Mouse (Mus musculus) CD4-positive, CD25-positive, alpha-beta regulatory T cell, adult 2 months (primary cell): ENCODE data around the gene Sgip1.

ENCODE experiments used
- DNase-seq: peaks from one replicate; pipeline ENCODE4 v3.0.0-alpha.2; 2012; ENCODE audit warnings: low read depth, low spot score

The Sgip1 gene

DNA sequence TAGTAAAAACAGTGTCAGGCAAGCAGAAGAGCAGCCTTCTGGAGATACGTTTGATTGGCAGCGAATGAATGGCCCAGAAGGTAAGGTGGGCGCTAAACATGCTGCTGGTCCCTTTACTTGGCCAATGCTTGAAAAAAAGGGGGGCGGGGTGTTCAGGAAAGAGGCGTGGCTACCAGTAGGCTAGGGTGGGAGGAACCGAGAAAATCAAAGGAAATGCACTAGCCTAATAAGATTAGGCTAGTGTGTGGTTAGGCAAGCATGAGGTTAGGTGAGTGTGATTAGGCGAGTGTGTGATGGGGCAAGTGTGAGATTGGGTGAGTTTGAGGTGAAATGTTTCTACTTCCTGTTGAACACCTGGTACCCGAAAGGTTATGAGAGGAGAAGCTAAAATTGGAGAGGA is at the start of gene Sgip1:
Gene Sgip1 (plus strand): TSS at position 11 of the 400 bp plus-strand sequence.
- no peak for DNase-seq

DNA sequence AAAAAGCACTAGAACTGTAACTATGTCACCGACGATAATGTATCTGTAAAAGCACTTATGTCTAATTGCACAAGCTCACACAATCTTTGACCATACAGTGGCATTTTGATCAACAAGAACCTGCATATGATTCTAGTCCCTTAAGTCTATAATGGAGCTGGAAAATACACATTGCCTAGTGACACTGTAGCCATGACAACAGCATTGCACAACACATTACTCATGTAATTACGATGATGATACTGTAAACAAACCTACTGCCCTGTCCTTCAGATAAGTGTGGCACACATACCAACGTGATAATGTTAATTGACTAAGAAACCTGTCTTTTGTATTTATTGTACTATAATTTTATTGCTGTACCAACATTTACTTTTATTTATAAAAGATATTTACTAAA is 49.7 kb upstream of the Sgip1 start:
- DNase-seq: no peak

DNA sequence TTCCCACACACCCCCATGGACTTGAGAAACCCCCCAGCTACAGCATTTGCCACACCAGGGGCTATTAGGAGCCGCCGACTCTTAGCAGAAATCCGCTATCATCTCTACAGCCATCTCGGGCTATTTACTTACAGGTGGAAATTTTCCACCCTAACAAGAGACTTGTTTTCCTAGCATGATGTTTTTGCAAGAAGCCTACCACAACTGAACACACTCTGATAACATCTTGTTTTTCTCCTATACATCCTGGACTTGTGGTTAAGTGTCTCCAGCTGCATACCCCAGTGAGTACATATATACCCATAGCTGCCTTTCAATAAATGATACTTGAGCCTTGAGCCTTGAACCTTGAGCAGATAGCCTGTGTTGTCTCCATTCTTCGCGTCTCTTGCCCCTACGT is 43.1 kb upstream of the Sgip1 start:
- no peak for DNase-seq

DNA sequence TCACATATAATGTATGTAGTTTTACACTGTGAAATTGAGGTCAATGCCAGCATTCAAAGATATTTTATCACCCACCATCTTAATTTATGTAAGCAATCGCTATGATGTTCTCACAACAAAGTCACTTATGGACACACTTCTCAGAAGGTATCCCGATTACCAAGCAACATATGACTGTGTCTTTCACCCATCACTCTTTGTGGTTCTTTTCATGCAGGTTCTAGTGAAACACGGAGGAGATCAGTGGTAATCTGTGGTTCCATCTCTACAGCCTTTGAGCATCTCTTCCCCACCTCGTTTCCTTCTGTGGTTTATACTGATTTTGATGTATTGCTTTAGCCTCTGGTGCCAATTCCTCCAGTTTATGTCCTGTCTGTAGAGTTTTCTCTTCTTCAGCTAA is 29.4 kb upstream of the Sgip1 start:
- peak; percentile 31 for DNase-seq

DNA sequence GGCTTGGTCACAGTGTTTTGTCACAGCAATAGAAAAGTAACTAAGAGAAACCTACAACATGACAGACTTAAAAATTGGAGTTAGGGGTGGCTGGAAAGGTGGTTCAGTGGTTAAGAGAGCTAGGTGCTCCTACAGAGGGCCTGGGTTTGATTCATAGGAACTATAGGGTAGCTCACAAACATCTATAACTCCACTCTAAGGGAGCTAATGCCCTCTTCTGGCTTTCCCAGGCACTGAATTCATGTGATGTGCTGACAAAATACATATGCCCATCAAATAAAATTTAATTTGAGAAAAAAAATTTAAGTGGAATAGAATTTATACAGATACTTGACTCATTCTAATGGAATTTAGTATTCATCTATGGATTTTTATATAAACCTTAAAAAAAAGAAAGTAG is 25.6 kb upstream of the Sgip1 start:
- no peak for DNase-seq

DNA sequence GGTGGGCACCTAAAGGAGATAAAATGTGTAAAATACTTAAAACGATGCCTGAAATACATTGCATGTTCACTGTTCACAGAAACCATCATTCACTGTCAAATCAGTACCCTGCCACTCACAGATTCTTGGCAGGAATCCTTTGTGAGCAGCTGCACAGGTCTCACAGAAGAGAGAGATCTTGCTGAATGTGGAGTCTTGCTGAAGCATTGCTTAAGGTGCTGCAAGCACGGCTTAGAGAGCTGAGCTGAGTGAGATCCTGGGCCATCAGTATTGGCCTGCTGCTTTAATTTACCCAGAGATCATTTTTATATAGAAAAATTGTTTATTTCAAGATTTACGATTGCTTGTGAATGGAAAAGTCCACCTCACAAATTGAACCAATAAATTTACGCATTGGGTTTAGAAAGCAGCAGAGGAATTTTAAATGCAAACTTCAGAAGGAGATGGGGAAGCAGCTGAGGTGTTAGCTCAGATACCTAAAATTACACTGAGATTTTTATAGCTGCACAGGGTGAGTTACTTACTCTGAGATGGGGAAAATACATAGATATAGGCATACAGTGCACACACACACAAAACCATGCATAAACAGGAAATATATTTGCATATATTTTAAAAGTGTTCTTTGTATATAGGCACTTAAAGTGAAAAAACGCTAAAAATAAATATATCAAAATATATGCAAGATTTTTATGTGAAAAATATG is 23.8 kb upstream of the Sgip1 start:
- no peak for DNase-seq

DNA sequence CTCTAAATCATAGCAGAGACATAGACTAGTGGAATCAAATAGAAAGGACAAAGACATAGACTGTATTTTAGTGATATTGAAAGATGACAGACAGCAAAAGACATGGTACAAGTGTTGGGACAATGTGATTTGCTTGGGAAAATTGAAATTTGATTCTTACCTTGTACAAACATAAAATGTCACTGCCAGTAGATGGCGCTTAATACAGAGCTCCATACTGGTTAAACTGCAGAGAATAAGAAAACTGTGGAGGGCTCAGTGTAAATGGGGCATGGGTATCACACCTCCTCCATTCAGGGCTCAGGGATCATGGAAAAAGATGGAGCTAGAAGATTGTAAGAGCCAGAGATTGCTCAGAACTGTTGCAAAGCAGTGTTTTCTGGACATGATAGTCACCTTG is 21.6 kb upstream of the Sgip1 start:
- DNase-seq: peak; percentile 26

DNA sequence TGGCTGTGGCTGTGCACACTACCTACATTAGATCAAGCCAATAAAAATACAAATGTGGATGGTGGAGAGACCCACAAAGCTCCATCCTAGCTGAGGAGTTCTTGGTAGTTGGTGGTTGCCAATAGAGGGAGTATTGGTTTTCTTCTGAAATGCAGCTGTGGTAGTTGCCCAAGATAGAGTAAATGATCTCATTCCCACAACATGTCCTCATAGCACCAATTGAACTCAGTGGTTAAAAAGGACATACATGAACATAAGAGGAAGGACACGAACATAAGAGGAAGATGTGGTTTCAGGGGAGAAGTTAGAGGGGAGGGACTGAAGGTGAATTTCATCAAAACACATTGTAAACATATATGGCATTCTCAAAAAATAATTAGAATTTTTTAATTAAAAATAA is 21.1 kb upstream of the Sgip1 start:
- no peak for DNase-seq

DNA sequence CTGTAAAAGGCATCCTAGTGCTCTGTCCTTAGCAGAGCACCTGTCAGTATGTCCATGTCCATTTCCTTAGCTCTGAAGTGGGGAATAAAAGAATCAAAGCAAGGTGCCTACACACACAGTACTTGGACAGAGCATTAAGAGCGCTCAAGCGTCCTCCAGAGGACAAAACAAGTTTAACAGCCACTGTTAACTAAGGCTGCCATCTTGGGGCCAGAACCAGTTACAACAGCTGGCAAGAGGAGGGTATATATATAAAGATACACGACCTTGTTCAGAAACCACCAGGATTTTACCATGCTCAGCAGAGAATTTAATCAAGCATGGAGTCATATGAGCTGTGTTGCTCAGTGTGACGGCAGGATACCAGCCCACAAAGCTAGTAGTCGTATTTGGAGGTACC is 16.7 kb upstream of the Sgip1 start:
- no peak for DNase-seq

DNA sequence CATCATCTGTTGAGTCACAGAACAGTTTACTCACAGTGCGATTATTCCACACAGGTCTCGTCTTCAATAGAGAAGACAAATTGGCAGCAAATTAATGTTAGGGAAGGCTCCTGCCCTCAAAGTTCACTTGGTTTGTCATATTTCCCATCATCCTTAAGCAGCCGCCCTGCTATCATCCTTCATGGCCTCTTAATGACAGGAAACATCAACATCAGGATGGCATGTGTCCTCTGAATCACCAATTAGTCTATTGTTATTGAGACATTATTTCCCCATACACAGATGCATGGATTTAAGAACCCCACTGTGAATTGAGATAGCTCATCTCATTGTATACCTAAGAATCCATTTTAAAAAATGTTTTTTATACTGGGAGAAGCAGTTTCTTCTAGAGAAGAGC is 10.1 kb upstream of the Sgip1 start:
- DNase-seq: no peak

DNA sequence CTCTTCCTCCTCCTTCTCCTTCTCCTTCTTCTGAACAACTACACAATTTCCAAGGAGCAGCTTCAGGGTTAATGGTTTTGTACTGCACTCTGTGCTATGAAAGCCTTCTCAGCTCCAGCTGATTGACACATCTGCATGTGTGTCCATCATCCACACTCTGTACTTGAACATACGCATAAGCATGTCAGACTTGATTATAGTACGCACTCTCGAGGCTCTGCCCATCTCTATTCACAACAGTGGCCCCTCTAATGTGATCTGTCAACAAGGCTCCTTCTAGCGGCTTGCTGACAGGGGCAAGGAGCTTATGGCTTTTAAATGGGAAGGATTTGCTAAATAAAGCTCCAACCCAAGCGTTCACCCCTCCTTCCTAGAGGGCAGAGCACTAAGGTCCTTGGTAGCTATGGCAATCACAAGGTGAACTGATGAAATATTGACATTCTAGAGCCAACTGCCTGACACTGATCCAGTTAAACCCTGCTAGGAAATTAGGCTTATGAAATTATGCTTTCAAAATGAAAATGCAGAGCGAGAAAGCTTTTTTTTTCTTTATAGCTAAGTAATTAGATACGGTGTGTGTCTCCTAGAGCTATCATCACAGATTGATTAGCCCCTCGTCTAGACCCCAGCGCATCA is 7.0 kb upstream of the Sgip1 start:
- DNase-seq: no peak

DNA sequence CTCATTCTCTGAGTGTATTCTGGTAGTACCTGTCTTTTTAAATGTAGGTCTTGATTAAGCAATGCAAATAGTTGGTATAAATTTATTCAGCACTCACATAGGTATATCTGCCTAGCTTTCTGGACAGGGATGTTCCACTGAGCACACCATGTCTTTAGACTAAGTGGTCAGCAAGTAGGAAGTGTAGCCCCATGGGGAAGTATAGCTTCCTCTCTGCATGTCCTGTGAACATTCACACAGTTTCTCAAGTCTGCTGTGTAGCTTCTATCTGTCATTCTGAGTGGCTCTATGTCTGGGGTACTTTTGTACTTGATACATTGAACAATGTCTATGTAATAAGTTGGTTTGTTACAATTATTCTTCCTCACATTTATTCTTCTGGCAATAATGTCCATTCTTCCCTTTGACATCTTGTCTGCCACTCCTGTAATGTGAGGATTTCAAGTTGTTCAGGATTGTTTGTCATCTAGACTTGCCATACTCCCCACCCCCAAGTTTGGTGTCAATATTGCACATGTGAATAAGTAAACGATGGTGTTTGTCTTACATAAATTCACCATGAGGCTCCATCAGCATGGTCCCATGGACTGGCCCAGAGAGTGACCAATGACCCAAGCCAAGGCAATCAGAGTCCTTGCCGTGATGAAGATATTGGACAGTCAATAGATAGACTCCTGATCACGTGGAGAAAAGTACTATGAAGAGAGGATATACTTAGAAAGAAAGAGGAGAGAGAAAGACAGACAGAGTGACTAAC is 12.4 kb downstream of the Sgip1 start:
- no peak for DNase-seq

DNA sequence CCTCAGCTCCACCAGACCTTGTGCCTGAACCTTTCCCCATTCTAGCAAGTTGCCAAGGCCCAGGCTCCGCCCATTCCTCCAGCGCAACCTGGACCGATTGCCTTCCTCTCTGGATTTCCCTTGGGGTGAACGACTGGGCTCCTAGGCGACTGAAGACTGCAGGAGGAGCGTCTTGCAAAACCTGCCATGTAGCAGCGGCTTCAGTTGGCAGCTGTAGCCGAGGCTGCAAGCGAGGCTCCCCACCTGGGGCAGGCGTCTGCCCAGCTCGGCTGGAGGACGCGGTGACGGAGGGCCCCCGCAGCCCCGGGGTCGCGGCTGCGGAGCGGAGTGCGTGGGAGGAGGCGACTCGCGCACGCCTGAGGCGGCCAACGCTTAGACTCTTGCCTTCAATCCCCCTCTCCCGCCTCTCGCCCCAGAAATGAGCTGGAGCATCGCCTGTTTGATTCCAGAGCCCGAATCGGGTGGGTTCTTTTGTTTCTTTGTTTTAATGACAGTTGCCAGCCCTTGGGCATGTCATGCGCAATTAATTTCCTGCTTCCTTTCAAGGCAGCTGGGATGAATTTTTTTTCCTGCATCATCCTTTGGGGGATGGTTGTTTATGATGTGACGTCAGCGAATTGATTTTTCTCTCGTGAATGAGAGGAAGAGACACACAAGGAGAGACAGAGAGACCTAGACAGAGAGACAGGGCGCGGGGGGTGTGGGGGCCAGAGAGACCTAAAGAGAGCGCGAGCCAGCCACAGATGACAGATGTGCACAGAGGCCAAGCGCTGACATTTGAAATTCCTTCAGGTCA is 18.2 kb downstream of the Sgip1 start:
- peak; percentile 13 for DNase-seq

DNA sequence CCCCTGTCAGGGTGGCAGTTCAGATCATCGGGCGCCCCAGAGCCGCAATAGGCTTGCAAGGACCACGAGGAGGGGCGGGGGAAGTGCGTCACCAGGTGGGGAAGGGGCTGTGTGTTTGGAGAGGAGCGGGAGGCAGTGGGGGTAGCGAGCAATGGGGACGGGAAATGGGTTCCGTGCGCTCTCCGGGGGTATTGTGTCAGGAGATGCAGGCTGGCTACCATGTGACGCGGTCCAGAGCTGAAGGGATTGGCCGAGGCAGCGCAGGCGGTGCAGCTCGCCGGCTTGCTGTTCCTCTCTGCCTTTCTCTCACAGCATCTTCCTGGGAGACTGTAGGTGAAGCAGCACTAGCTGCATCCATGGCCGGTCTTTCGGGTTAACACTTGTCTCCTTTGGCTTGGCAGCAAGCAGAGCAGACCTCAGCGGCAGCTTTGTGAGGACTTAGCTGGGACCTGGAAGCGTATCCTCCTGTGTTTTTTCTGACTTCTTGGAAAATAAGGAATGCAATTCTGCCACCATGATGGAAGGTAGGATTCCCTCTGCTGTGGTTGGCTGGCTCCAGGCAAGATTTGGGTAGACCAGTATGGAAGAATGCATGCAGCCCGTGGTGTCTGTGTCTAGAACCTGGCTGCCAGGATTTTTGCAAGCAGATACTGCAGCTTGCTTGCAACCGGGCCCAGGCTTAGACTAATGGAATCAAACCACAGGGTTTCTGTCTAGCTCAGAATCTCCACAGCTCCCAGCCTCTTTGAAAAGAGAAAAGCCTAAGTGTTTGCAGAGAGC is 19.1 kb downstream of the Sgip1 start:
- DNase-seq: peak; percentile 26

DNA sequence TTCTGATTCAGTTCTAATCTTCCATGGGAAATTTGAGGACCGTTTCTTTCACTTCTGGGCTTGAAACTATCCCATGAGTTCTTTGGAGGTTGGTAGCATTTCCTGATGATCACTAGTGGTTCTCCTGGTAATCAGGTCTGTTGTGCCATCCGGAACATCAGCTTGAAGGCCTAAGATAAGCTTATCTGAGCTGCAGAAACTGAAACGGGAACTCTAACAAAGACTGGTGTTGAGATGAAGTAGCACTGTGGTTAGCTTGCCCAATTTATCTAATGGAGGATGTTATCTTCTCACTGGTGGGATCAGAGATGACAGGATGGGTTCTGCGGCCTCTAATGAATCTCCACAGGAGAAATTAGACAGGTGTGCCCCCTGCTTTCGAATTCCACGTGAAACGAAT is 21.0 kb downstream of the Sgip1 start:
- no peak for DNase-seq

DNA sequence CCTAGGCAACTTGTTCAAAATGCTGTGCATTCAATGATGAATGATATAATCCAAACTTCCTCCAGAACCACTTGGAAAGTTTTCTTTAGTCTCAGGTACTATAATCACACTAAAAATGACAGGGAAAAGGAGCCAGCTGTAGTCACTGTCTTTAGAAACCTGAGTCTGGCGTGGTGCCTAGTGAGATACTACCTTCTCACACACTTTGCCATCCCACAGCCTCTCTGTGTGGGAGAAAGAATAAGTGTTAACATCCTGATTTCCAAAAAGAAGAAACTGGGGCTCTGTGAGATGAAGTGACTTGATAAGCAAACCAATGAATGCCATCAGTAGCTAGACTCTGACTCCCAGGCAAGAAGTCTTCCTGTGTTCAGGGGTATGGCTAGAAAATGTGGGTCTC is 28.0 kb downstream of the Sgip1 start:
- no peak for DNase-seq

DNA sequence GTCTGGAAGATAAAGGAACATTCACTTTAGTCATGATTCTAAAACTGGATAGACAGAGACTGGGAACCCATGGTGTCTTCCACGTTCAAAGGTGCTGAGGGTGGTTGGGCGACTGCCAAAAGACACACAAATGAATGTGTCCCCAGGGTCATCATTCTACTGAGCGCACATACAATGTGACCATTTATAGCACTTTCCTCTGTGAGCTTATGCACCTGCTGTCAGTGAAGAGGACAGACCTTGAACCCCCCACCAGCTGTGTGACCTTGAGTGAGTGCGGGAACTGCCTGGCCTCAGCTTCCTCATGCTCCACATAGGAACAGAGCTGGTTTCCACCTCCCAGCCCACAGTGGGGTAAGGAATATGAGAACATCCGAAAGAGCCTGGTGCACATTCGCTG is 28.8 kb downstream of the Sgip1 start:
- no peak for DNase-seq

DNA sequence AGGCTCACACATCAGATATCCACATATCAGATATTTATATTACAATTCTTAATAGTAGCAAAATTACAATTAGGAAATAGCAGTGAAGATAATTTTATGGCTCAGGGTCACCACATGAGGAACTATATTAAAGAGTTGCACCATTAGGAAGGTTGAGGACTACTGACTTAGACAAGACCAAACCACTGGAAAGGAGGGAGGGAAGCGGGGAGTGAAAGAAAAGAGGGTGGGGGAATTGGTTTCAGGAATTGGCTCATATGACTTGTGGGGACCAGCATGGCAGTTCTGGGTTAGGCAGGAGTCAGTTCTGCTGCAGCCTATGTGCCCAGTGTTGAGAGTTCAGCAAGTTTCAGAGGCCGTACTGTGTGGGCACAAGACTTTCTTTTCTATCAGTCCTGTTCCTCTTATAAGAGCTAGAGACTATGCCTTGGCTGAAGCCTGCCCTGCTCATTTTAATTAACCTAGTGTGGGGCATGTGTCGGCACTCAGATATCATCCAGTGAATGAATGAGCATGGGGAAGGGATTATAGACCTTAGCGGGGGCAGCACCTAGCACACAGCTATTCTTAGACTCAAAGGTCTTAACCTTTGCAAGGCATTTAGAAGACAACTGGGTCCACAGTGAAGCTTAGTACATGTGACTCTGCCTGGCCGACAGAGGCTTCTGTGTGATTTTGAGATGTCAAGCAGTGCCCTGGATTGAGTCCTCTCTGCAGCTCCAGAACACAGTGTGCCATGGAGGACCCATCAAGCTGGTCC is 30.7 kb downstream of the Sgip1 start:
- no peak for DNase-seq

DNA sequence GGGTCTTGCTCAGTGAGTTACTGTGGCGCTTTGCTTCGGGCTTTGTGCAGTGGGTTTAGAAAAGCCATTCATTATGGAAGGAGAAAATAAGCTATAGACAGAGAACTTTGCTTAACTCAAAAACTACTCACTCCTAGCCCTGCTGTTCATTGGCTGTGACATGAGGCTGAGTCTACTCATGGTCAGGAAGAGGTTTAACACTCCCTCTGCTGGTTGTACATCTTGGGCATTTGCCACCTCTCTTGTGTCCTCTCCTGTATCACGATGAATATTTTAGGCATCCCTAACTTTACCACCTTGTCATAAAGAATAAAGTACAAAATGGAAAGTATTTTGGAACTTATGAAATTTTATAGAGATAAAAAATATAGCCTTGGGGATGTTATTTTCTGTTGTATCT is 32.1 kb downstream of the Sgip1 start:
- no peak for DNase-seq

DNA sequence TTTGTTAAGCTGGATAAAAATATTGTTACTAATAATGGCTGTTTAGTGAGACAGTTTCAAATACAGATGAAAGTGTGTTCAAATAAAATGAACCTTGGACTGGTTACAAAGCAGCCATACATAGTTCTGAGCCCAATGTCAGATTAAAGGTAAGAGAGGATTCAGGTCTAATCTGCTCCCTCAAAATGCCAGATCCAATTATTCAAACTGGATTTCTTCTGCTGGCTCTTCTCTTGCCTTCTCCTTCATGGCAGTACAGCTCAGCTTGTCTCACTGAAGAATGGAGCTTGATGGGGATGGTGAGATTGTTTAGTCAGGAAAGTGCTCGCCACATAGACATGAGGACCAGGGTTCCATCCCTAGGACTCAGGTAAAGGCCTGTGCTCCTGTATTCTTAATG is 32.7 kb downstream of the Sgip1 start:
- no peak for DNase-seq

DNA sequence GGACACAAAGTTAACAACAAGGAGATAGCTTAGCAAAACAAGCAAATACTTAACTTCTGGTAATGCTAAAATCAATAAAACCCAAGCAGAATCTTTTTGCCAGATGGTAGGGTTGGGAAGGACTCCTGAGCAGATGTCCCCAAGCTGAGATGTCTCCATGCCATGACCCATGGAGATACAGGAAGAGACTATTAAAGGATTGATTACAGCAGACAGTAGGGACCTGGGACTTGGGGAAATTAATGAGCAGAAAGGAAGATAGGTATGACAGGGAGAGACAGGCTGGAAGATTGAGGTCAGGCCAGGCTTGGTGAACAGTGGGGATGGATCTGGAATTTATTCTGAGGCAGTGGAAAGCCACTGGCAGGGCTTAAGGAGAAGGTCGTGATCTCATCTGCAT is 33.5 kb downstream of the Sgip1 start:
- DNase-seq: no peak
